Mouse (Mus musculus): ENCODE data around the gene Sphk1.

- TF ChIP-seq POLR2A (IDR thresholded peaks at IDR 0.05; ENCODE audit: control insufficient read depth, extremely low read depth, insufficient read depth, low read length, poor library complexity) (no peak), CTCF (IDR thresholded peaks at IDR 0.05; ENCODE audit: borderline replicate concordance, control insufficient read depth, extremely low read depth, insufficient read depth, low read length, poor library complexity) (no peak)
Measured at GRCm38 (mm10) chr11:116580711-116581375, 50.1 kb downstream of the Sphk1 start.

Measured in thymus, adult 2 months (tissue).